Mouse (Mus musculus): ENCODE data around the gene Ppp4r1.

GRCm38 (mm10) chr17:65854006-65854405 is 71.6 kb downstream of the Ppp4r1 start:
- TF ChIP-seq CTCF (IDR thresholded peaks at IDR 0.05; ENCODE audit: control insufficient read depth, insufficient read depth, low read length) (no peak), POLR2A (IDR thresholded peaks at IDR 0.05; ENCODE audit: borderline replicate concordance, control insufficient read depth, low read depth, low read length) (no peak)

Data from bone marrow, adult 2 months (tissue).